Mouse (Mus musculus): ENCODE results near the gene Ppfibp2. TPM values are rescaled to one million over a fixed set of nuclear protein-coding genes. Genes with fewer than 3 reads are reported as not detected.

Gene Ppfibp2
- polyA plus RNA-seq, 1 experiment from 2014 or later: 6.0 TPM

Other genes starting within 250 kb of the Ppfibp2 start
- 4.2 and 4.4 TPM in 2 replicates for gene Syt9, start 224.5 kb upstream of the Ppfibp2 start, polyA plus RNA-seq (2014; fragmentation: Nextera tagmentation; extraction: Ambion mirVana)
- 8.5 and 8.6 TPM in 2 replicates for gene Olfml1, start 27.8 kb upstream of the Ppfibp2 start, polyA plus RNA-seq (2014; fragmentation: Nextera tagmentation; extraction: Ambion mirVana)
- not detected in 2 replicates for gene 5330417H12Rik, start 30.0 kb downstream of the Ppfibp2 start, polyA plus RNA-seq (2014; fragmentation: Nextera tagmentation; extraction: Ambion mirVana)
- 0.28 TPM in 1 of 2 replicates, not detected in the other for gene Cyb5r2, start 162.8 kb downstream of the Ppfibp2 start, polyA plus RNA-seq (2014; fragmentation: Nextera tagmentation; extraction: Ambion mirVana)
- not detected in 2 replicates for gene Ovch2, start 206.0 kb downstream of the Ppfibp2 start, polyA plus RNA-seq (2014; fragmentation: Nextera tagmentation; extraction: Ambion mirVana)
- not detected in 2 replicates for gene Olfr467, start 217.1 kb downstream of the Ppfibp2 start, polyA plus RNA-seq (2014; fragmentation: Nextera tagmentation; extraction: Ambion mirVana)
- gene Olfr469, start 230.3 kb downstream of the Ppfibp2 start, polyA plus RNA-seq (2014; fragmentation: Nextera tagmentation; extraction: Ambion mirVana): not detected in 2 replicates